Mouse (Mus musculus) kidney, postnatal 4 days (tissue): ENCODE results near the gene Frmpd3.
"Not testable (repeated sequence)": the region's sequence is repeated elsewhere in the genome, so short reads cannot be mapped to it uniquely, and the experiment has no call there.

Experiments
- DNase-seq, 2 experiments: peaks; one replicate each; pipeline ENCODE4 v3.0.0; 2021; ENCODE audit warnings: mixed read lengths in 2 of 2

Frmpd3 gene

GRCm38 (mm10) chrX:140341656-140342392, at the start of gene Frmpd3:
Gene Frmpd3 (plus strand): TSS chrX:140342263.
- DNase-seq = peak; percentile 6 to 32

GRCm38 (mm10) chrX:140303731-140304130, 38.3 kb upstream of the Frmpd3 start:
- no peak for DNase-seq

GRCm38 (mm10) chrX:140305652-140306051, 36.4 kb upstream of the Frmpd3 start:
- DNase-seq = no peak

DNA sequence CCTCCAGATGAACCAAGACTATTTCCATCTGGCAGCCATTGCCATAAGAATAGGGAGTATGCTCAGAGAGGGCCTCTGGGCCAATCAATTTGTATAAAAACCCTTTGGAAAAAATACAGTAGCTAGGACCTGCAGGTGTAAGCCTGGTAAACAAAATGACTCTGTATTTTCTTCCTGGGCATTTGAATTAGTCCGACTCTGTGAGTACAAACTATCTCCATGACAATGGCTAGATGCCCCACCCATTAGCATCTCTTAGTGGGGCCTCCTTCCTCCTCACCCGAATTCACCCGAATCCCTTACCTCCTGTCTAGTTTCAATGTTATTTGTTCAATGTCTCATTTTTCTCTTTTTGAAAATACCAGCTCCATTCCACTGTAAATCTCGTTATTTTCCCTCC, 24.1 kb upstream of the Frmpd3 start:
- no peak for DNase-seq

GRCm38 (mm10) chrX:140319131-140319530, 22.9 kb upstream of the Frmpd3 start:
- no peak for DNase-seq

GRCm38 (mm10) chrX:140320671-140321070, 21.4 kb upstream of the Frmpd3 start:
- not testable (repeated sequence) for DNase-seq

- no peak for DNase-seq
These were observed 515 bp downstream of the Frmpd3 start for GRCm38 (mm10) chrX:140342393-140343163.

GRCm38 (mm10) chrX:140375628-140376027, 33.6 kb downstream of the Frmpd3 start:
- DNase-seq = no peak

GRCm38 (mm10) chrX:140399986-140400385, 57.9 kb downstream of the Frmpd3 start:
- no peak for DNase-seq

- DNase-seq = peak in 1 of 2 experiments; percentile 4
These were observed 60.8 kb downstream of the Frmpd3 start for GRCm38 (mm10) chrX:140402904-140403303.

DNA sequence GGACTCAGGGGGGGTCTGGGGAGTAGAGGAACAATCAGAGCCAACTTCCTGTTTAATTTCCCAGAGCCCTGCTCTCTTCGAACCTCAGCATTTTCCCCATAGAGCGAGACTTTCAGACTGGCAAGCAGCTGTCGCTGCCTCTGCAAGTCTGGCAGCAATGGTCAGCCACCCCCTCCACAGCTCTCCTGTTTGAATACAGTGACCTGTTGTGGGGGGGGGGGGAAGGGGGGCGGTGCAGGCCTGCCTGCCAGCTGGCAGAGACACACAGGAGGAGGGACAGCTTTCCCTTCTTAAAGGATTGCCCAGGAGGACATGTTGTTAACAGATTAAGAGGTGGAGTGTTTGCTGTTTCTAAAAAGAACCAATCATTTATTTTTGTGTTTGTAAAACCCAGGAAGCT, 64.0 kb downstream of the Frmpd3 start:
- peak; percentile 4 to 25 for DNase-seq

DNA sequence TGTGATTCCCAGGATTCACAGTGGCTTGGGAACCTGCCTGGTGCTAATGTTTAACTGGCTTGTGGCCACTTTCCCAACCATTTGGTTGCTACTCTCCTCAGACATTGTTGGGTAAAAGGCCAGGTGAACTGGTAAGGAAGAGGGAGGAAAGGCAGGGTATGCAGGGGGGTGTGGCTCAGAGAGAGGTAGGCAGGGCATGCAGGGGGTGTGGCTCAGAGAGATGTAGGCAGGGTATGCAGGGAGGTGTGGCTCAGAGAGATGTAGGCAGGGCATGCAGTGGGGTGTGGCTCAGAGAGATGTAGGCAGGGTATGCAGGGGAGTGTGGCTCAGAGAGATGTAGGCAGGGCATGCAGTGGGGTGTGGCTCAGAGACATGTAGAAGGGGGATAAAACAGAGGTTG, 64.4 kb downstream of the Frmpd3 start:
- DNase-seq = peak; percentile 12 to 41

GRCm38 (mm10) chrX:140407593-140407992, 65.5 kb downstream of the Frmpd3 start:
- no peak for DNase-seq

DNA sequence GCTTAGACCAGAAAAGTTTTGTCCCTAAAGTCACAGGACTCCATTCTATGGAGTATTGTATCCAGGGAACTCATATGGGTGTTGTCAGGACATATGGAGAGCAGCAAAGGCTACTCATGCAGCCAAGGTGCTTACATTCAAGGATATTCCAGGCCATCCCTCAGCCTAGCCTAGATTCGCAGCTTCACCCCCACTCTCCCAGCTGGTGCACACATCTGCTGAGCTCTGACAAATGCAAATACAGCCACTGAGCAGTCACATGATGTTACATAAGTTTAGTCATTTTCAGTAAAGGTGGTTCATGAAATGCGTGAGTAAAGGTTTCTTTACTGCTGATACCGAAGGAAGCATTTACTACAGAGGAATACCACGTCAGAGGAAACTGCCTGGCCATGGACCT, 76.4 kb downstream of the Frmpd3 start:
- no peak for DNase-seq

DNA sequence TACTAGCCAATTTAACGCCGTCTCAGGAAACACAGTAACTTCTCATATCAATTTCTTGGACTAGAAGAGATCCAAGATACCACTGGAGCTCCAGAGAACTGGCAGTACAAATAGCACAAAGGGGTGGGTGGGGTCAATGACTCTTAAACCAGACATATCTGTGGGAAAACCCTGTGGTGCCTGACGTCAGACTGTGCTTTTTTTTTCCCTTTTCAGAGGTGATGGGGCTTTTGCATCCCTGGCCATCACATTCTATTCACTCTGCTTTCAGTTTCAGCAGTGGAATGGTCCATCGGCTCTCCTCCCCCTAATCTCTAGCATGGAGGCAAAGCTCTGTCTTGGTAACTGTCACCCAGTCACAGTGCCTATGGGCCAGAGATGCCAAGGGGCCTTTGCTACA, 85.1 kb downstream of the Frmpd3 start:
- no peak for DNase-seq

- peak; percentile 12 to 22 for DNase-seq
These were observed 86.2 kb downstream of the Frmpd3 start for GRCm38 (mm10) chrX:140428252-140428651.

GRCm38 (mm10) chrX:140429985-140430384, 87.9 kb downstream of the Frmpd3 start:
- DNase-seq = no peak

- no peak for DNase-seq
These were observed 88.4 kb downstream of the Frmpd3 start for GRCm38 (mm10) chrX:140430506-140430905.

DNA sequence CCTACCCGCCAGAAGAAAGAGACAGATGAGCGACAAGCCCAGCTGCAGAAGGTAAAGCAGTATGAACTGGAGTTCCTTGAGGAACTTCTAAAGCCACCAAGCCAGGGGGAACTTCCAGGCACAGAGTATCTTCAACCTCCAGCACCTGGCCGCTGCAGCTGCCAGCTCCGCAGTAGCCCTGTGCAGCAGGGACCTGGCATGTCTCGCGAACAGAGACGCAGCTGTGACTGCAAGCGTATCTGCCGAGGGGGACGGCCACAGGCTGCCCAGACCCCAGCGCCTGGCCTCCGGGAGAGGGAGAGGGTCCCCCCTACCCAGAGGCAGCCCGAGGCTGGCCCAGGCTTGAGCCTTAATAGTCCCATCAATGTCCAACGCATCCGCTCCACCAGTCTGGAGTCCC, 89.9 kb downstream of the Frmpd3 start:
- no peak for DNase-seq

- DNase-seq = no peak
These were observed 90.7 kb downstream of the Frmpd3 start for GRCm38 (mm10) chrX:140432786-140433185.

DNA sequence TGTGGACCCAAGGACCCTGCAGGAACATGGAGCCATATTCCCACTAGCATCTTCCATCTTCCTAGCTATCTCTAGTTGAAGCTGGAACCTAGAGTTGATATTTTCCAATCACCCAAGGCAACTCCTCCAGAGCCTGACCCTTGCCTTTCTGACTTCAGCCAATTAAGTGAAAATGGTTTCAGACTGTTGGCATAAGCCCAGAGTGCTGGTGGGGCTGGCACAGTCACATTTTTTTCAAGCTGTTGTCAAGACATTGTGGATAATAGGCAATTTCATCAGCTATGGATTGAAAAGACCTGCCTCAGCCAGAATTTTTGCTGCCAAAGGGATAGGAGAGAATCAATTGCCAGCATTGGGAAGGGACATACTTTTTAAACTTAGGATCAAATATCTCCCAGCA, 95.8 kb downstream of the Frmpd3 start:
- no peak for DNase-seq

DNA sequence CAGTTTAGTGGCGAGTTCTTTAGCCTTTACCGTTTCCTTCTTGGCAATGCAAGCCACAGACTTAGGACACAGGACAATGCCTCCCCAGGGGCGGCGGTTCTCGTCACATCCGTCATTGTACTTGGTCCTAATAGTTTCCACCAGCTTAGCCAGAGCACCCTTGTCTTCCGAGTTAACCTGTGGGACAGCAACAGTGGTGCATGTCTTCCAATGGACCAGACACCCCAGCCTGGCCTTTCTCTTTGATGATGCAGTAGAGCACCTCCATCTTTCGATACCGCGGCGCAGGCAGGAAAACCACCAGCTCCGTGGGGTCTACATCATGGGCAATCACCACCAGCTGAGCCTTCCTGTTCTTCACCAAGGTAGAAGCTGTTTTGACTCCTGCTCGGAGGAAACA, 103.5 kb downstream of the Frmpd3 start:
- DNase-seq = no peak

DNA sequence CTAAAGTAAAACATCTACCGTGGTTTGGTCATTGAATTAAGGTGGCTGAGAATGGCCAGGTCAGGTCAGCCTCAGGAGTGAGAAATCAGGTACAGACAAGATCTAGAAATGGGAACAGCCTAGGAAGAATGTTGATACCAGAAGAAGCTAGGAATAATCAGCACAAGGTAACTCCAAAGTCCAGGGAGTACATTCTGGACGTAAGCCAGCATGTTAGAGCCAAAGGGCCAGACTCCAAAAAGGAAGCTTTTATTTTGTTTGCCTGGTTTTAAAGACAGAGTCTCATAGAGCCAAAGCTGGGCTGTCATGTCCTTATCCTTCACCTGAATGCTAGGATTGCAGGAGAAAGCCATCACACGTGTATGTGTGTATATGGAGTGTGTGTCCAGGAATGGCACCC, 108.0 kb downstream of the Frmpd3 start:
- no peak for DNase-seq

- DNase-seq = peak; percentile 90 to 92
These were observed 114.2 kb downstream of the Frmpd3 start, which contains the start of gene Prps1 for GRCm38 (mm10) chrX:140456279-140456731. Gene Prps1 (plus strand): TSS chrX:140456613.
